Mouse (Mus musculus) activated CD4-positive, CD25-positive, alpha-beta regulatory T cell (primary cell): ENCODE data around the gene Col9a1. TPM values are rescaled to one million over a fixed set of nuclear protein-coding genes. Genes with fewer than 3 reads are reported as not detected.

Source experiments
- polyA plus RNA-seq, 2 experiments: library from polyadenylated mRNA; unstranded; fragments of 100-300 nt; shearing (Covaris generic); gene quantifications; one replicate each; pipeline ENCODE4 v1.2.1; 2017

Col9a1 gene
- polyA plus RNA-seq = not detected

DNA sequence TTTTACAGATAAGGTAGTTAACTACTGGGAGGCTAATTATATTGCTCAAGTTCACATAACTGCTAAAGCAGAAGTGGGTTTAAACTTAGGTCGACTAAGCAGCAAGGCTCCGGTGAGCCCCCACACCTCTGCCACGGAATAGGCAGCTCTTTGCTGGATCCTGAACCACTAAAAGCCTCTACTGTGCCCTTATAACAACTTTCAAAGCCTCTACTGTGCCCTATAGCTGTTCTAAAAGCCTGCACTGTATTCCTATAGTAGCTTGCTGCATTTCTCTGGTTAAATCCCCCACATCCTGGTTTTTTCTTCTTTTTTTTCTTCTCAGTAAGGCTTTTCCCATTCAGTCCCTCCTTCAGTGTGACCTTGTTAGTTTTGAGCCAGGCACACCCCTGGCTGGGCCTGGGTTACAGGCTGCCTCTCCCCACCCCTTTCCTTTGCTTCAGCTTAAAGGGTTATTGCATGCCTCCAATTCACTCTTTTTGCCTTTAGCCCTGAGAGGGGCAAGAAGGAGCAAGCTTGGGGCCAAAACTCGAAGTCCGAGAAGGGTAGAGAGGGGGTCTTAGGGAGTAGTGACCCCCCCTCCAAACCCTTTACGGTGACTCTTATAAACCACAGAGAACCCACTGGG lies at the start of gene Col9a1:
TSS of gene Col9a1 (plus strand) at position 387 of the 628 bp plus-strand sequence.

Other genes with a start within 250 kb of the Col9a1 start
- 10 to 100 TPM; 53.5 to 57.4 TPM for gene Sdhaf4, start 172.0 kb upstream of the Col9a1 start, polyA plus RNA-seq
- gene Fam135a, start 77.3 kb upstream of the Col9a1 start, polyA plus RNA-seq = 1 to 10 TPM in 1 of 2 experiments, under 1 TPM in 1; 0.43 to 1.5 TPM